Mouse (Mus musculus) forebrain, embryonic 15.5 days (tissue): Measurements from ENCODE around the gene Itga8. TPM values are rescaled to one million over a fixed set of nuclear protein-coding genes. Genes with fewer than 3 reads are reported as not detected.

Experiments used
- polyA plus RNA-seq: library from polyadenylated mRNA; unstranded; fragments of >200 nt; fragmentation: Nextera tagmentation; extraction: Ambion mirVana; gene quantifications from 2 replicates; pipeline ENCODE4 v1.2.1, GENCODE M21; 2015

Gene Itga8
- polyA plus RNA-seq, 1 experiment from 2014 or later, result 2.3 TPM

Other genes with a start within 250 kb of the Itga8 start
- 41.2 and 45.0 TPM in 2 replicates for gene Mindy3, start 117.5 kb upstream of the Itga8 start, polyA plus RNA-seq